ENCODE assay signal across 15 mouse cellular contexts in the genomic region with DNA sequence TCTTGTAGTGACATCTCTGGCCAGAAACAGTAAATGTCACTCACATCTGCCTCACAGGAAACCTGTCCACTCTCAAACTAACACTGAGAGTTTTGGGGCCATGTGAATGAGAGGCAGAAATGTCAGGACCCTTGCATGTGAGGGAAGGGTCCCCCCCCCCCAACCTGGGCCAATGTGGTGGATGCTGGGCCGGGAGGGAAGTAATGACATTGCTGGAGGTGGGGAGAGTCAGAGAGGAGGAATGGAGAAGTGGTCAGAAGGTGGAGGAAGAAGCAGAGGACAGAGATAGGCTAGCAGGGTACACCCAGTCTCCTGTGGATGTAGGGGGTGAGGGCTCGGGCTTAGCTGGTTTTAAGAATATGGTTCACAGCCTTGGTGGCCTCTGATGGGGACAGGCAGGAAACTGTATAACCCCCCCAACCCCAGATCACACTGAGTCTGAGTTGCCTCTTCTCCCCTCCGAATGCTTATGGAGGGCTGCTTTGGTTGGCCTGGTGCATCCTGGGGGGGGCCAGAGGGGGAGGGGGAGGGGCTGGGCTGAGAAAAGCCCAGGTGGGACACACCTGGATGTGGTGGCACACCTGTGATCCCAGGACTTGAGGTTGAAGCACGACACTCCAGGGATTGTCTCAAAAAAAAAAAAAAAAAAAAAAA. TPM values are rescaled to one million over a fixed set of nuclear protein-coding genes. Genes with fewer than 3 reads are reported as not detected.
DNase-seq lines count a peak whose midpoint lies in the region; ATAC-seq and TF ChIP-seq lines count a peak whose summit lies in the region.
"Had no signal": no experiment of that assay in that cellular context is flagged by ENCODE, and none has a peak within 500 bp of the region (broad histone marks: within the 10 kb centered on the region; RNA-seq: fewer than 3 reads in every experiment).

No protein-coding gene starts in this region.

- no peak for DNase-seq in embryonic facial prominence, embryonic 10.5 days (ENCODE audit: low spot score)
- DNase-seq in CH12.LX (ENCODE audit: extremely low read depth) = no peak
- DNase-seq in limb, embryonic 10.5 days (ENCODE audit: low spot score) = no peak
- no peak for DNase-seq in cerebellum, adult 8-10 months
- DNase-seq in midbrain, embryonic 11.5 days (ENCODE audit: low spot score, missing footprints) = no peak
- DNase-seq in layer of hippocampus, adult 9-11 months = no peak
- DNase-seq: adrenal gland, adult 2 months; gastrocnemius, postnatal 25 days; heart, postnatal 10 days; kidney, postnatal 10 days; right cerebral cortex, postnatal 4 days had no signal

- no peak for ATAC-seq in embryonic facial prominence, embryonic 13.5 days (ENCODE audit: insufficient number of reproducible peaks, insufficient read depth, low FRiP score, low TSS enrichment, low read depth)
- ATAC-seq in monocyte, adult 5-6 weeks (replicated peaks; ENCODE audit: insufficient number of reproducible peaks, low FRiP score, low TSS enrichment, poor library complexity, severe bottlenecking) = peak; percentile 49
- ATAC-seq in midbrain, embryonic 11.5 days (ENCODE audit: low FRiP score) = no peak
- ATAC-seq: inflammation-experienced regulatory T-cells, adult 6 months had no signal

- no peak; the same call in 1 of the 2 replicates for TF ChIP-seq RAD21 in CH12.LX (IDR thresholded peaks at IDR 0.05; ENCODE audit: low read depth, low read length)

- no peaks in the 10 kb centered on the region for H3K27me3 ChIP-seq in embryonic facial prominence, embryonic 13.5 days
- H3K27me3 ChIP-seq in embryonic facial prominence, embryonic 10.5 days (replicated peaks; ENCODE audit: low read depth, poor library complexity, severe bottlenecking) = peaks cover 17% of the 10 kb centered on the region; the same call in 1 of the 2 replicates
- no peaks in the 10 kb centered on the region for H3K27me3 ChIP-seq in CH12.LX (replicated peaks)
- H3K27me3 ChIP-seq in limb, embryonic 10.5 days (ENCODE audit: low read depth, poor library complexity, severe bottlenecking) = no peaks in the 10 kb centered on the region
- H3K27me3 ChIP-seq in midbrain, embryonic 11.5 days (ENCODE audit: control insufficient read depth, insufficient read depth, low read length) = no peaks in the 10 kb centered on the region

- peaks cover 33% of the 10 kb centered on the region for H3K4me1 ChIP-seq in embryonic facial prominence, embryonic 13.5 days
- H3K4me1 ChIP-seq in embryonic facial prominence, embryonic 10.5 days = peaks cover 45% of the 10 kb centered on the region
- H3K4me1 ChIP-seq in CH12.LX (ENCODE audit: control insufficient read depth in 1 of 2, insufficient read depth in 2 of 2) = peaks cover 37 to 62% of the 10 kb centered on the region in 2 experiments
- peaks cover 55% of the 10 kb centered on the region for H3K4me1 ChIP-seq in limb, embryonic 10.5 days
- peaks cover 8% of the 10 kb centered on the region; the same call in 1 of the 2 replicates for H3K4me1 ChIP-seq in midbrain, embryonic 11.5 days (ENCODE audit: control insufficient read depth, insufficient read depth, low read length)

- peak in 1 of 2 experiments; percentile 27; a peak in 1 of 4 replicates for TF ChIP-seq CTCF in CH12.LX (conservative IDR thresholded peaks at IDR 0.05 in 1 of 2, IDR thresholded peaks at IDR 0.05 in 1 of 2; ENCODE audit: low read depth in 2 of 2, low read length in 2 of 2)

- in situ Hi-C loops in CH12.LX (cut with MboI; ENCODE audit: low pct_ligation_motif_present, low pct_unique_long_range_greater_than_20kb, low sequenced_read_pairs) = loop anchor here (25.0 kb wide), 1 partner anchor 303 kb away; the partner anchor contains the start of gene Fkbp5

- H3K79me2 ChIP-seq in CH12.LX (replicated peaks; ENCODE audit: control insufficient read depth, extremely low read depth, insufficient read depth, poor library complexity, severe bottlenecking) = peaks cover 34% of the 10 kb centered on the region

- dilution Hi-C loops in CH12.LX (cut with MboI; ENCODE audit: extremely low pct_ligation_motif_present, extremely low pct_unique_long_range_greater_than_20kb, low sequenced_read_pairs) = no loop called here

- no peak for TF ChIP-seq EP300 in CH12.LX (IDR thresholded peaks at IDR 0.05; ENCODE audit: low read length)

- H3K27ac ChIP-seq in embryonic facial prominence, embryonic 13.5 days = no peak overlapping the region
- no peak overlapping the region for H3K27ac ChIP-seq in embryonic facial prominence, embryonic 10.5 days (replicated peaks)
- H3K27ac ChIP-seq in CH12.LX (ENCODE audit: insufficient read depth, low read depth) = peak overlapping the region; percentile 90
- H3K27ac ChIP-seq in limb, embryonic 10.5 days = peak overlapping the region; percentile 15; the same call in 1 of the 2 replicates
- no peak overlapping the region for H3K27ac ChIP-seq in midbrain, embryonic 11.5 days (ENCODE audit: low read depth, low read length)
- H3K27ac ChIP-seq: left cerebral cortex, adult 2 months had no signal

- no peaks in the 10 kb centered on the region for H3K9me3 ChIP-seq in embryonic facial prominence, embryonic 13.5 days
- no peaks in the 10 kb centered on the region for H3K9me3 ChIP-seq in embryonic facial prominence, embryonic 10.5 days
- H3K9me3 ChIP-seq in CH12.LX (replicated peaks; ENCODE audit: low read length) = no peaks in the 10 kb centered on the region
- no peaks in the 10 kb centered on the region for H3K9me3 ChIP-seq in limb, embryonic 10.5 days (replicated peaks)
- no peaks in the 10 kb centered on the region for H3K9me3 ChIP-seq in midbrain, embryonic 11.5 days (ENCODE audit: control insufficient read depth, low read length)

- TF ChIP-seq POLR2A in CH12.LX (IDR thresholded peaks at IDR 0.05; ENCODE audit: low read depth, low read length) = no peak

- WGBS in embryonic facial prominence, embryonic 13.5 days = 59% methylated on average over 4 of the region's 4 CpGs
- WGBS in embryonic facial prominence, embryonic 10.5 days = 69% methylated on average over 4 of the region's 4 CpGs
- 64% methylated on average over 4 of the region's 4 CpGs for WGBS in limb, embryonic 10.5 days
- WGBS in midbrain, embryonic 11.5 days = 81% methylated on average over 4 of the region's 4 CpGs

- 0 out of 2 replicates have a peak overlapping the region, but pooled peaks have one; percentile 3 for H3K4me2 ChIP-seq in embryonic facial prominence, embryonic 13.5 days
- H3K4me2 ChIP-seq in CH12.LX (ENCODE audit: insufficient read depth, low read depth, poor library complexity, severe bottlenecking) = peak overlapping the region; percentile 92
- no peak overlapping the region for H3K4me2 ChIP-seq in midbrain, embryonic 11.5 days

- H3K9ac ChIP-seq in embryonic facial prominence, embryonic 13.5 days = peak overlapping the region; percentile 6; the same call in 1 of the 2 replicates
- peak overlapping the region; percentile 79 for H3K9ac ChIP-seq in CH12.LX (ENCODE audit: insufficient read depth, low read depth)
- no peak overlapping the region for H3K9ac ChIP-seq in midbrain, embryonic 11.5 days (ENCODE audit: low read length)

- no peak overlapping the region for H3K4me3 ChIP-seq in embryonic facial prominence, embryonic 13.5 days
- H3K4me3 ChIP-seq in embryonic facial prominence, embryonic 10.5 days = no peak overlapping the region
- H3K4me3 ChIP-seq in CH12.LX (replicated peaks in 1 of 3; ENCODE audit: low read depth in 2 of 3, low read length in 2 of 3, poor library complexity in 1 of 3) = peak overlapping the region; percentile 73 to 91 (median 83)
- no peak overlapping the region for H3K4me3 ChIP-seq in limb, embryonic 10.5 days
- H3K4me3 ChIP-seq in midbrain, embryonic 11.5 days (ENCODE audit: low read depth, low read length) = no peak overlapping the region
- H3K4me3 ChIP-seq: left cerebral cortex, adult 2 months had no signal

- H3K36me3 ChIP-seq in embryonic facial prominence, embryonic 13.5 days = peaks cover 9% of the 10 kb centered on the region; the same call in 1 of the 2 replicates
- H3K36me3 ChIP-seq in embryonic facial prominence, embryonic 10.5 days (replicated peaks) = peaks cover 12% of the 10 kb centered on the region
- H3K36me3 ChIP-seq in CH12.LX (replicated peaks in 1 of 2; ENCODE audit: control insufficient read depth in 1 of 2, insufficient read depth in 1 of 2, low read length in 1 of 2) = peaks cover 5 to 32% of the 10 kb centered on the region in 2 experiments
- peaks cover 9% of the 10 kb centered on the region for H3K36me3 ChIP-seq in limb, embryonic 10.5 days
- H3K36me3 ChIP-seq in midbrain, embryonic 11.5 days (ENCODE audit: control insufficient read depth, insufficient read depth, low read length) = no peaks in the 10 kb centered on the region

RNA-seq across cellular contexts. Expression of gene Def6, which starts 2.0 kb away (rescaled TPM):
- 13.0 and 13.1 TPM in 2 replicates for polyA plus RNA-seq in embryonic facial prominence, embryonic 13.5 days (2015; fragmentation: Nextera tagmentation; extraction: Ambion mirVana)
- polyA plus RNA-seq in embryonic facial prominence, embryonic 10.5 days (2016; fragmentation: Nextera tagmentation; extraction: Ambion mirVana) = 3.4 and 3.7 TPM in 2 replicates
- 56.9 and 81.8 TPM in 2 replicates for total RNA-seq in CH12.LX (2012; rRNA removed)
- total RNA-seq in CH12.LX (2014; rRNA removed) = 31.3 and 33.3 TPM in 2 replicates
- polyA plus RNA-seq in CH12.LX (2012; ENCODE audit: insufficient read length, low read depth) = 53.6 and 57.4 TPM in 2 replicates
- 6.8 and 11.1 TPM in 2 replicates for polyA plus RNA-seq in limb, embryonic 10.5 days (2016; fragmentation: Nextera tagmentation; extraction: Ambion mirVana)
- total RNA-seq in monocyte, adult 5-6 weeks (2017) = 96.3 to 128 TPM (median 103 TPM) in 3 replicates
- polyA plus RNA-seq in midbrain, embryonic 11.5 days (2014; fragmentation: Nextera tagmentation; extraction: Ambion mirVana) = 1.7 and 1.8 TPM in 2 replicates

RNA-seq across cellular contexts. Expression of gene Ppard, which starts 22.9 kb away (rescaled TPM):
- polyA plus RNA-seq in embryonic facial prominence, embryonic 13.5 days (2015; fragmentation: Nextera tagmentation; extraction: Ambion mirVana) = 3.2 and 3.3 TPM in 2 replicates
- 1.4 and 1.9 TPM in 2 replicates for polyA plus RNA-seq in embryonic facial prominence, embryonic 10.5 days (2016; fragmentation: Nextera tagmentation; extraction: Ambion mirVana)
- 4.1 and 7.3 TPM in 2 replicates for total RNA-seq in CH12.LX (2012; rRNA removed)
- total RNA-seq in CH12.LX (2014; rRNA removed) = 1.8 and 2.9 TPM in 2 replicates
- 12.7 and 15.5 TPM in 2 replicates for polyA plus RNA-seq in CH12.LX (2012; ENCODE audit: insufficient read length, low read depth)
- 1.9 and 2.3 TPM in 2 replicates for polyA plus RNA-seq in limb, embryonic 10.5 days (2016; fragmentation: Nextera tagmentation; extraction: Ambion mirVana)
- 4.7 to 13.9 TPM (median 9.0 TPM) in 3 replicates for total RNA-seq in monocyte, adult 5-6 weeks (2017)
- polyA plus RNA-seq in midbrain, embryonic 11.5 days (2014; fragmentation: Nextera tagmentation; extraction: Ambion mirVana) = 1.7 and 1.8 TPM in 2 replicates

RNA-seq across cellular contexts. Expression of gene Zfp523, which starts 32.7 kb away (rescaled TPM):
- polyA plus RNA-seq in embryonic facial prominence, embryonic 13.5 days (2015; fragmentation: Nextera tagmentation; extraction: Ambion mirVana) = 36.6 and 41.2 TPM in 2 replicates
- polyA plus RNA-seq in embryonic facial prominence, embryonic 10.5 days (2016; fragmentation: Nextera tagmentation; extraction: Ambion mirVana) = 32.8 and 35.9 TPM in 2 replicates
- 7.6 and 14.7 TPM in 2 replicates for total RNA-seq in CH12.LX (2012; rRNA removed)
- total RNA-seq in CH12.LX (2014; rRNA removed) = 2.5 and 3.7 TPM in 2 replicates
- 10.1 and 12.5 TPM in 2 replicates for polyA plus RNA-seq in CH12.LX (2012; ENCODE audit: insufficient read length, low read depth)
- polyA plus RNA-seq in limb, embryonic 10.5 days (2016; fragmentation: Nextera tagmentation; extraction: Ambion mirVana) = 33.6 and 40.2 TPM in 2 replicates
- total RNA-seq in monocyte, adult 5-6 weeks (2017) = 1.3 to 6.9 TPM (median 5.1 TPM) in 3 replicates
- 24.6 and 30.2 TPM in 2 replicates for polyA plus RNA-seq in midbrain, embryonic 11.5 days (2014; fragmentation: Nextera tagmentation; extraction: Ambion mirVana)

Comparison
In these comparisons a context has a peak if more than half of its experiments do, and no peak if none do; other contexts are left out.
1. H3K27ac ChIP-seq: peak in CH12.LX (single experiment) and limb, embryonic 10.5 days (single experiment); none in embryonic facial prominence, embryonic 13.5 days (single experiment), embryonic facial prominence, embryonic 10.5 days (single experiment) and midbrain, embryonic 11.5 days (single experiment).
2. H3K4me3 ChIP-seq: peak in CH12.LX (3 of 3); none in embryonic facial prominence, embryonic 13.5 days (single experiment), embryonic facial prominence, embryonic 10.5 days (single experiment), limb, embryonic 10.5 days (single experiment) and midbrain, embryonic 11.5 days (single experiment).